Mouse (Mus musculus): ENCODE data around the gene Tmem98. TPM values are rescaled to one million over a fixed set of nuclear protein-coding genes. Genes with fewer than 3 reads are reported as not detected.

Tmem98 gene
- polyA plus RNA-seq, 1 experiment from 2014 or later: 73.3 TPM

DNA sequence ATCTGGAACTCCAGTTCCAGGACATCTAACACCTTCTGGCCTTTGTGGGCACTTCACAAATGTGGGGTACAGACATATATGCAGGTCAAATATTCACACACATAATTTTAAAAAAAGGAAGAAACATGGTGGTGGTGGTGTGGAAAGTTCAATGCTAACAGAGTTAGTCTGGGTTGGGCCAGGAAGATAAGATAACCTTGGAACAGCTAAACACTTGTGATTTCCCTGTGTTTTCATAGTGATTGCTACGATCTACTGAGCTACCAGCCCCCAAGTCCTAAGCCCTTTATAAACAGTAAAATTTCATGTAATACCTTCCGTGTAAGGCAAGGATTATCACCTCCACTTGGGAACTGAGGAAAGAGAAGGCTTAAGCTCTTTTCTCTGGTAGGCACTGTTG lies 46.9 kb downstream of the Tmem98 start:
- Histone ChIP-seq H3K4me1 (no peaks in the 10 kb centered on the region), H3K27me3 (no peaks in the 10 kb centered on the region), H3K9me3 (replicated peaks) (no peaks in the 10 kb centered on the region), H3K27ac (replicated peaks) (no peak overlapping the region), H3K4me3 (replicated peaks) (no peak overlapping the region), H3K36me3 (no peaks in the 10 kb centered on the region), H3K4me2 (replicated peaks) (no peak overlapping the region), H3K9ac (no peak overlapping the region)
- ATAC-seq (ENCODE audit: insufficient number of reproducible peaks, low FRiP score, low TSS enrichment, low read depth): no peak
- 75% methylated on average over 2 of the region's 2 CpGs for WGBS

DNA sequence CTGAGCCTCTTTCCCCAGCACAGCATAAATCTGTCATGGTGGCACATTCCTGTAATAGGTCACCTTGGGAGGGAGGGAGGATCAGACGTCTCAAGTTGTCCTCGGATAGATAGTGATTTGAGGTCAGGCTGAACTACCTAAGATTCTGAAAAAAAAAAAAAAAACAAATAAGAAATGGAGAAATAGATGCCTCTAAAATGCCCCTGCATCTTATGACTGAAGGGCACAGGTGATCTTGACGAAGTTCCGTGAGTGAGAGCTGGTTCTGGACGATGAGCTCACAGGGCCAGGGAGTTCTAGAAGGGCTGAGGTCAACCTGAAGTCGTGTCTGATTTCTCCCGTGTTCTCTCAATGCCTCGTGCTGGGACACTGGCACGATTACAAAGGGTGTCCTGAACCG lies 48.1 kb downstream of the Tmem98 start, which contains the start of gene Spaca3:
Gene Spaca3 (plus strand): TSS at position 301 of the 400 bp plus-strand sequence.
- no peaks in the 10 kb centered on the region for H3K36me3 ChIP-seq
- WGBS: 74% methylated on average over 10 of the region's 10 CpGs
- H3K4me1 ChIP-seq: no peaks in the 10 kb centered on the region
- no peaks in the 10 kb centered on the region for H3K9me3 ChIP-seq (replicated peaks)
- H3K4me2 ChIP-seq (replicated peaks): no peak within 1 kb of the TSS
- no peak for ATAC-seq (ENCODE audit: insufficient number of reproducible peaks, low FRiP score, low TSS enrichment, low read depth)
- no peak within 1 kb of the TSS for H3K4me3 ChIP-seq (replicated peaks)
- H3K27ac ChIP-seq (replicated peaks): no peak within 1 kb of the TSS
- H3K27me3 ChIP-seq: no peaks in the 10 kb centered on the region
- no peak within 1 kb of the TSS for H3K9ac ChIP-seq

GRCm38 (mm10) chr11:80862941-80863340 lies 53.0 kb downstream of the Tmem98 start:
- no peaks in the 10 kb centered on the region for H3K9me3 ChIP-seq (replicated peaks)
- no peaks in the 10 kb centered on the region for H3K4me1 ChIP-seq
- H3K27me3 ChIP-seq: no peaks in the 10 kb centered on the region
- no peak overlapping the region for H3K4me3 ChIP-seq (replicated peaks)
- H3K27ac ChIP-seq (replicated peaks): no peak overlapping the region
- no peak overlapping the region for H3K4me2 ChIP-seq (replicated peaks)
- no peak for ATAC-seq (ENCODE audit: insufficient number of reproducible peaks, low FRiP score, low TSS enrichment, low read depth)
- 89% methylated on average over 7 of the region's 7 CpGs for WGBS
- no peaks in the 10 kb centered on the region for H3K36me3 ChIP-seq
- no peak overlapping the region for H3K9ac ChIP-seq

DNA sequence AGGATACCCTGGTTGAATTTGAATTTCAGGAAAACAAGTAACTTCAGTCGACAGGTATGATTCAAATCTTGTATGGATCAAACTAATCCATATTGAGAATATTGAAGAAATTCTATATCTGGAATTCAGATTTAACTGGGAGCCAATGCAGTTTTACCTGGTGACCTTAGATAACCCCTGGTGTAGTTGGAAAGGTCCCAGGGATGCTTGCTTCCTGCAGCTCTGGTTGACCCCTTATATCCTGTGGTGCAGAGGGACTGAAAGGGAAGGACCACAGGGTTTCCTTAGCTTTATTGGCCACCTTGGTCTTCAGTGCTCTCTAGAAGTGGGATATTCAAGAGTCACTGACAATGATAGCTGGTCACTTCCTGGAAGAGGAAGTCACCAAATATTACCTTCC lies 58.1 kb downstream of the Tmem98 start:
- WGBS: 82% methylated on average over 1 of the region's 1 CpGs

More for the DNA sequence above, 58.1 kb downstream of the Tmem98 start:
- Histone ChIP-seq H3K27me3 (no peaks in the 10 kb centered on the region), H3K4me3 (replicated peaks) (no peak overlapping the region), H3K4me2 (replicated peaks) (no peak overlapping the region), H3K4me1 (no peaks in the 10 kb centered on the region), H3K27ac (replicated peaks) (no peak overlapping the region), H3K9me3 (replicated peaks) (no peaks in the 10 kb centered on the region), H3K9ac (no peak overlapping the region), H3K36me3 (no peaks in the 10 kb centered on the region)
- no peak for ATAC-seq (ENCODE audit: insufficient number of reproducible peaks, low FRiP score, low TSS enrichment, low read depth)

Other genes starting within 250 kb of the Tmem98 start
- 12.0 and 12.2 TPM in 2 replicates for gene Myo1d, start 30.1 kb upstream of the Tmem98 start, polyA plus RNA-seq (2015; fragmentation: Nextera tagmentation; extraction: Ambion mirVana)
- not detected in 2 replicates for gene Spaca3, start 48.2 kb downstream of the Tmem98 start, polyA plus RNA-seq (2015; fragmentation: Nextera tagmentation; extraction: Ambion mirVana)

All from embryonic facial prominence, embryonic 15.5 days (tissue).